11 mouse cellular contexts compared by ENCODE assay signal in the genomic region with DNA sequence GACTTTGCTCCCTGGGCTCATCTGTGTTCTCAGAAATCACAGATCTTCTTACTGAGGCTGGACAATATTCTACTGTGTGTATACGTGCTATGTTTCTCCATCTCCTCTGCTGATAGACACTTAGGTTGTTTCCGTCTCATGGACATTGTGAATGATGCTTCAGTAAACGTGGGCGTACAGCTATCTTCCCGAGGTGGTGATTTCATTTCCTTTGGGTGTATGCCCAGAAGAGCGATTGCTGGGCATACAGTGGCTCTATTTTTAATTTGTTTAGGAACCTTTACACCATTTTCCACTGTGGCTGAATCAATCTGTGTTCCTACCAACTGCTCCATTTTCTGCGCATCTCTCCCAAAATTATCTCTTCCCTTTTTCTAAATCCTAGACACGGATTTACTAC.
A peak's percentile ranks its signal among the peaks of the same experiment; 100 is the strongest.
DNase-seq lines count a peak whose midpoint lies in the region; ATAC-seq and TF ChIP-seq lines count a peak whose summit lies in the region.
"Had no signal": no experiment of that assay in that cellular context is flagged by ENCODE, and none has a peak within 500 bp of the region (broad histone marks: within the 10 kb centered on the region; RNA-seq: fewer than 3 reads in every experiment).

No protein-coding gene starts in this region.

- H3K9ac ChIP-seq in heart, adult 2 months (ENCODE audit: low read depth, low read length), result no peak overlapping the region
- H3K9ac ChIP-seq: liver, embryonic 15.5 days had no signal

- WGBS in heart, adult 2 months, result 13% methylated on average over 8 of the region's 8 CpGs

- DNase-seq in heart, adult 11 months, result peak; percentile 74
- no peak for DNase-seq in heart, adult 2 months
- DNase-seq in Muller cell, postnatal 12 days (ENCODE audit: inconsistent ontology term), result peak; percentile 77
- peak; percentile 37 to 66 for DNase-seq in left cerebral cortex, adult 18-20 months (ENCODE audit: low spot score in 2 of 2)
- DNase-seq in testis, postnatal 14 days (ENCODE audit: low spot score), result no peak
- DNase-seq in embryo, embryonic 9.5 days (ENCODE audit: extremely low spot score), result no peak
- DNase-seq: retina, postnatal 1 day; thymus, adult 2 months had no signal

- H3K27ac ChIP-seq in heart, adult 2 months, result no peak overlapping the region
- H3K27ac ChIP-seq: kidney, postnatal 0 days; liver, embryonic 15.5 days had no signal

- ATAC-seq in frontal cortex, adult (ENCODE audit: low TSS enrichment), result peak; percentile 100

- intact Hi-C loops in heart, adult 2 months (cut with DNase I), result no loop called here

- no peak for TF ChIP-seq POLR2A in heart, adult 2 months (IDR thresholded peaks at IDR 0.05; ENCODE audit: insufficient read depth, low read depth, low read length)

- no peak for TF ChIP-seq CTCF in heart, adult 2 months (IDR thresholded peaks at IDR 0.05)

- TF ChIP-seq EP300 in heart, adult 2 months (IDR thresholded peaks at IDR 0.05; ENCODE audit: insufficient read depth, low read depth, low read length), result no peak

- no peaks in the 10 kb centered on the region for H3K4me1 ChIP-seq in heart, adult 2 months (ENCODE audit: control insufficient read depth, insufficient read depth, low read length)
- H3K4me1 ChIP-seq: liver, embryonic 15.5 days had no signal

- no peaks in the 10 kb centered on the region for H3K36me3 ChIP-seq in heart, adult 2 months (ENCODE audit: control insufficient read depth, insufficient read depth, low read length)
- H3K36me3 ChIP-seq: liver, embryonic 15.5 days had no signal

- H3K79me2 ChIP-seq in heart, adult 2 months (replicated peaks; ENCODE audit: control insufficient read depth, insufficient read depth, low read length), result no peaks in the 10 kb centered on the region

- H3K27me3 ChIP-seq in heart, adult 2 months (ENCODE audit: control insufficient read depth, insufficient read depth, low read length), result no peaks in the 10 kb centered on the region
- H3K27me3 ChIP-seq: liver, embryonic 15.5 days had no signal

- H3K4me3 ChIP-seq in heart, adult 2 months, result no peak overlapping the region
- H3K4me3 ChIP-seq: liver, embryonic 15.5 days had no signal

Comparison
In these comparisons a context has a peak if more than half of its experiments do, and no peak if none do; other contexts are left out.
1. DNase-seq: peak in heart, adult 11 months (single experiment), Muller cell, postnatal 12 days (single experiment) and left cerebral cortex, adult 18-20 months (2 of 2); none in heart, adult 2 months (0 of 2), testis, postnatal 14 days (single experiment) and embryo, embryonic 9.5 days (single experiment).